Mouse (Mus musculus): ENCODE measurements at regions not wholly inside any gene's neighbourhood (a gene's known extent, or its start where the extent isn't known, plus 50 kb on each side); places are given as distances from the start of the nearest gene placed in this dataset.

- TF ChIP-seq CTCF (IDR thresholded peaks at IDR 0.05): no peak
- TF ChIP-seq EP300 (IDR thresholded peaks at IDR 0.05): no peak
These were observed 79.7 kb upstream of the Adra2c start for GRCm38 (mm10) chr5:35198468-35198867.

All from lung, postnatal 0 days (tissue).